Mouse (Mus musculus) hindbrain, embryonic 12.5 days (tissue): ENCODE results near the gene Inpp5d. TPM values are rescaled to one million over a fixed set of nuclear protein-coding genes. Genes with fewer than 3 reads are reported as not detected.

Experiments used
- ATAC-seq: fragments of 200-750 bp; cut with Nextera tagmentation; 2 replicates; pipeline ENCODE4 v1.8.0; 2017; ENCODE audit warnings: moderate TSS enrichment; ENCODE audit not compliant: low FRiP score
- H3K27ac ChIP-seq: fragments of 300-500 bp; sonication (generic); 2 replicates; pipeline ENCODE4 v1.5.1; 2016; ENCODE audit warnings: mild to moderate bottlenecking
- H3K27me3 ChIP-seq: fragments of 300-500 bp; sonication (generic); 2 replicates; pipeline ENCODE4 v1.6.1; 2016; ENCODE audit warnings: mild to moderate bottlenecking
- H3K36me3 ChIP-seq: fragments of 300-500 bp; sonication (generic); 2 replicates; pipeline ENCODE4 v1.6.1; 2016; ENCODE audit warnings: mild to moderate bottlenecking
- H3K4me1 ChIP-seq: fragments of 300-500 bp; sonication (generic); 2 replicates; pipeline ENCODE4 v1.6.1; 2016
- H3K4me2 ChIP-seq: fragments of 300-500 bp; sonication (generic); replicated peaks from 2 replicates; pipeline ENCODE4 v1.6.1; 2016; ENCODE audit warnings: mild to moderate bottlenecking
- H3K4me3 ChIP-seq: fragments of 300-500 bp; sonication (generic); 2 replicates; pipeline ENCODE4 v1.5.1; 2016; ENCODE audit warnings: mild to moderate bottlenecking
- H3K9ac ChIP-seq: fragments of 300-500 bp; sonication (generic); 2 replicates; pipeline ENCODE4 v1.6.1; 2016; ENCODE audit warnings: mild to moderate bottlenecking, moderate library complexity
- H3K9me3 ChIP-seq: fragments of 300-500 bp; sonication (generic); replicated peaks from 2 replicates; pipeline ENCODE4 v1.6.1; 2016; ENCODE audit warnings: mild to moderate bottlenecking
- WGBS: fragments of 180-500 bp; shearing (Covaris S2); methylation state at CpG from one replicate; pipeline ENCODE4 v1.1.7; 2016; 5-methylcytosine and 5-hydroxymethylcytosine counted together
- polyA plus RNA-seq: library from polyadenylated mRNA; unstranded; fragments of >200 nt; fragmentation: Nextera tagmentation; extraction: Ambion mirVana; gene quantifications from 2 replicates; pipeline ENCODE4 v1.2.1, GENCODE M21; 2016

Gene Inpp5d
- polyA plus RNA-seq, 1 experiment from 2014 or later, result 5.5 TPM

GRCm38 (mm10) chr1:87696358-87696757 lies 76.2 kb downstream of the Inpp5d start:
- 74% methylated on average over 5 of the region's 5 CpGs for WGBS
- ATAC-seq, result no peak
- H3K4me1 ChIP-seq, result no peaks in the 10 kb centered on the region
- no peaks in the 10 kb centered on the region for H3K36me3 ChIP-seq
- H3K9me3 ChIP-seq, result no peaks in the 10 kb centered on the region
- H3K27me3 ChIP-seq, result no peaks in the 10 kb centered on the region
- no peak overlapping the region for H3K4me3 ChIP-seq
- H3K27ac ChIP-seq, result no peak overlapping the region
- H3K9ac ChIP-seq, result no peak overlapping the region
- H3K4me2 ChIP-seq, result no peak overlapping the region

GRCm38 (mm10) chr1:87698010-87698409 lies 77.9 kb downstream of the Inpp5d start:
- WGBS, result 88% methylated on average over 6 of the region's 6 CpGs
- Histone ChIP-seq H3K9ac (no peak overlapping the region), H3K4me2 (no peak overlapping the region), H3K36me3 (no peaks in the 10 kb centered on the region), H3K9me3 (no peaks in the 10 kb centered on the region), H3K4me3 (no peak overlapping the region), H3K4me1 (no peaks in the 10 kb centered on the region), H3K27ac (no peak overlapping the region), H3K27me3 (no peaks in the 10 kb centered on the region)
- ATAC-seq, result no peak

DNA sequence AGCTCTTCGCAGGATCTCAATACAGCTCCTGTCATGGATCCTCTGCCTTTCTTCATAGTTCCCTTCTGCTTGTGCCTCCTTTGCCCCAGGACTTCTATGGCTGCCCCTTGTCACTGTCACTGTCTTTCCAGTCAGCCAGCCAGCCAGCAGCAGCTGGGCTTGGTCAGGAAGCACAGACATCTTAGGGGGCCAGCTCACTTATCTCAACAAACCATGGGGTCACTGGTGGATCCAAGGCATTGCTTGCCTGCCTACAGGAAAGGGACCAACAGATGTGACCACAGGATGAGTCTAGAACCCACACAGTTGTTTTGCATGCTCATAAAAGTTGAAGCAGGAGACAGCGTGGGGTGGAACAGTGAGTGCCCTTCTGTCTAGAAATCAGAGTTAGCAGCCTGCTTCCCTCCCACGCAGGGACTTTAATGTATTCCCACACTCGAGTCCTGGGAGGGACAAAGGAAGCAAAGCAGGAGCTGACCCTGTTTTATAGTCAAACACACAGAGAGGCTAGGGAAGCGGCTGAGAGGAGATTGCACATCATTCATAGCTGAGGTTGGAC lies 79.9 kb downstream of the Inpp5d start:
- Histone ChIP-seq H3K4me3 (no peak overlapping the region), H3K4me1 (no peaks in the 10 kb centered on the region), H3K27ac (no peak overlapping the region), H3K36me3 (no peaks in the 10 kb centered on the region), H3K4me2 (no peak overlapping the region), H3K9ac (no peak overlapping the region), H3K27me3 (no peaks in the 10 kb centered on the region), H3K9me3 (no peaks in the 10 kb centered on the region)
- no peak for ATAC-seq
- 77% methylated on average over 5 of the region's 5 CpGs for WGBS

DNA sequence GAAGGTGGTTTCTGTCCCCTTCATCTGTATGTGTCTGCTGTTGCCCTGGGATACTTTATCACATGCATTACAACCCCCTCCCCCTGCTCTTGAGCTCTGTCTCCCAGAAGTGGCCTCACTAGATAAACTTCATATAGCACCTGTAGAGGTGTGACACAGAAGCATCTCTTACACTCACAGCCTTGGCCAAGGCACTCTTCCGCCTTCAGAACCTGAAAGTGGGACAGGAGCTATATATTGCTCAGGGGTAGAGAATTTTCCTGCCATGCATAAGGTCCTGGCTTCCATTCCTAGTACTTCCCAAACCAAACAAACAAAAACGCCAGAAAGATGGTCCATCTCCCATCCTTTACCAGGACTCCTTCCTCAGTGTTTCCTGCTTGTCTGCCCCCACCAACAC lies 84.1 kb downstream of the Inpp5d start:
- Histone ChIP-seq H3K4me2 (no peak overlapping the region), H3K36me3 (no peaks in the 10 kb centered on the region), H3K9ac (no peak overlapping the region), H3K4me3 (no peak overlapping the region), H3K9me3 (0 out of 2 replicates have a peak, but pooled peaks cover 5% of the 10 kb centered on the region), H3K4me1 (no peaks in the 10 kb centered on the region), H3K27ac (no peak overlapping the region), H3K27me3 (no peaks in the 10 kb centered on the region)
- 85% methylated on average over 2 of the region's 2 CpGs for WGBS
- ATAC-seq, result no peak

DNA sequence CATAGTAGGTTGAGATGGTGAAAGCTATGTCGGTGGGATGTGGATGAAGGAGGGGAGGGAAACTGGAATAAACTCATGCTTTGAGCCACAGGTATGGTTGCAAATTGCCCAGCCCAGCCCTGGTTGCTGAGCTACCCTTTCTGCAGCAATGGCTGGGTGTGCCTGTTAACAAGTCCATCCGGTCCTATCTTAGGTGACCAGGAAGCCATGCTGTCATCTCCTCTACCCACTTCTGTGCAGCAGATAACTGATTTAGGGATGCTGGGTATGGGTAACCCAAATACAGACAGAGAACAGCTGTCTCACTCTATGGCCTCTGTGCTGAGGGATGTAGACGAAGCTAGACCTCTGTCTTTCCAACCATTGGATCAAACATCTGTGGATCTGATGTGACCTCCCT lies 86.2 kb downstream of the Inpp5d start:
- Histone ChIP-seq H3K9ac (no peak overlapping the region), H3K9me3 (0 out of 2 replicates have a peak, but pooled peaks cover 5% of the 10 kb centered on the region), H3K4me1 (0 out of 2 replicates have a peak, but pooled peaks cover 6% of the 10 kb centered on the region), H3K36me3 (no peaks in the 10 kb centered on the region), H3K27me3 (no peaks in the 10 kb centered on the region), H3K4me2 (no peak overlapping the region), H3K27ac (no peak overlapping the region), H3K4me3 (no peak overlapping the region)
- WGBS, result 90% methylated on average over 3 of the region's 3 CpGs
- ATAC-seq, result no peak

- Histone ChIP-seq H3K4me1 (0 out of 2 replicates have a peak, but pooled peaks cover 6% of the 10 kb centered on the region), H3K9ac (no peak overlapping the region), H3K36me3 (no peaks in the 10 kb centered on the region), H3K9me3 (0 out of 2 replicates have a peak, but pooled peaks cover 5% of the 10 kb centered on the region), H3K27me3 (no peaks in the 10 kb centered on the region), H3K27ac (no peak overlapping the region), H3K4me3 (no peak overlapping the region), H3K4me2 (no peak overlapping the region)
- 48% methylated on average over 6 of the region's 6 CpGs for WGBS
- no peak for ATAC-seq
Observed at GRCm38 (mm10) chr1:87709020-87709419, 88.9 kb downstream of the Inpp5d start.

DNA sequence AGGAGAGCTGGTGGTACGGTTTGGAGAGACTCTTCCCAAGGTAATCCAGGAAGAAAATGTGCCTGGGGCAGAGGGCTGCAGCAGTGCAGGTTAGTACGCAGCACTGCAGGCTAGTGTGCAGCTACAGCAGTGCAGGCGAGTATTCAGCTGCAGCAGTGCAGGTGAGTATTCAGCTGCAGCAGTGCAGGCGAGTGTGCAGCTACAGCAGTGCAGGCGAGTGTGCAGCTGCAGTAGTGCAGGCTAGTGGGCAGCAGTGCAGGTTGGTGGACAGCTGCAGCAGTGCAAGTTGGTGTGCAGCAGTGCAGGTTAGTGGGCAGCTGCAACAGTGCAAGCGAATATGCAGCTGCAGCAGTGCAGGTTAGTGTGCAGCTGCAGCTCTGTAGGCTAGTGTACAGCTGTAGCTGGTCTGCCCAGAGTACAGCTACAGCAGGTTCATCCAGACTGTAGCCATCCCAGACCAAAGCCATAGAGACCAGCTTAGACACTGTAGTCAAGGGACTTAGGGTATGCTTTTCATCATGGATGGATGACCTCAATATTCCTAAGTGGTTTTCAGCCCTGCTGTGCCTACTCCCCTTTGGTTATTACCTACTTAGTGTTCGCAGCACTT lies 89.7 kb downstream of the Inpp5d start:
- H3K36me3 ChIP-seq, result no peaks in the 10 kb centered on the region
- no peak overlapping the region for H3K9ac ChIP-seq
- no peaks in the 10 kb centered on the region for H3K27me3 ChIP-seq
- H3K4me1 ChIP-seq, result 0 out of 2 replicates have a peak, but pooled peaks cover 6% of the 10 kb centered on the region
- 78% methylated on average over 7 of the region's 7 CpGs for WGBS
- no peak overlapping the region for H3K4me3 ChIP-seq
- no peak for ATAC-seq
- 0 out of 2 replicates have a peak, but pooled peaks cover 5% of the 10 kb centered on the region for H3K9me3 ChIP-seq
- H3K4me2 ChIP-seq, result no peak overlapping the region
- H3K27ac ChIP-seq, result no peak overlapping the region

DNA sequence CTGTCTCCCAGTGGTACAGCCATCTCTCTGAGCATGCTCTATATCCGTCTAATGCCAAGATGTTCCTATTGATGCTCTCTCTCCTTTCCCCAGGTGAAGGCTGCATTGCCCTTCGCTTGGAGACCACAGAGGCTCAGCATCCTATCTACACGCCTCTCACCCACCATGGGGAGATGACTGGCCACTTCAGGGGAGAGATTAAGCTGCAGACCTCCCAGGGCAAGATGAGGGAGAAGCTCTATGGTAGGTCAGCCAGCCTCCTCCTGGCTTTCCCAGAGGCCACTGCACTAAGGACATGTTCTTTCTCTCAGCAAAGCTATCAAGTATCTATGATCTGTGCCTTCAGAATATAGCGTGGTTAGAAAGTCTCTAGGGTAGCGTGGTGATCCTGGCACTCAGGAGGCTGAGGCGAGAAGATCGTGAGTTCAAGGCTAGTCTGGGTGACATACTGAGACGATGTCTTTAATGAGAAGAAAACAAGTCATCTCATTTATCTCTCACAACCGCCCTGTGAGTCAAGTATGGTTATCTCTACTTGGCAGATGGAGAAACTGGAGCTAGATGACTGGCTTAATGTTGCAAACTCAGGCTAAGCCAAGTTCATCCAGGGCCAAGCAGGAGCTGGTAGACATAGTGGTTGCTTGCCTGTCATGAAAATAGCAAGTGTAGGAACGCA lies 92.0 kb downstream of the Inpp5d start:
- Histone ChIP-seq H3K27ac (no peak overlapping the region), H3K4me1 (0 out of 2 replicates have a peak, but pooled peaks cover 6% of the 10 kb centered on the region), H3K9me3 (0 out of 2 replicates have a peak, but pooled peaks cover 5% of the 10 kb centered on the region), H3K4me2 (no peak overlapping the region), H3K4me3 (no peak overlapping the region), H3K9ac (no peak overlapping the region), H3K27me3 (no peaks in the 10 kb centered on the region), H3K36me3 (no peaks in the 10 kb centered on the region)
- WGBS, result 89% methylated on average over 10 of the region's 10 CpGs
- ATAC-seq, result no peak

DNA sequence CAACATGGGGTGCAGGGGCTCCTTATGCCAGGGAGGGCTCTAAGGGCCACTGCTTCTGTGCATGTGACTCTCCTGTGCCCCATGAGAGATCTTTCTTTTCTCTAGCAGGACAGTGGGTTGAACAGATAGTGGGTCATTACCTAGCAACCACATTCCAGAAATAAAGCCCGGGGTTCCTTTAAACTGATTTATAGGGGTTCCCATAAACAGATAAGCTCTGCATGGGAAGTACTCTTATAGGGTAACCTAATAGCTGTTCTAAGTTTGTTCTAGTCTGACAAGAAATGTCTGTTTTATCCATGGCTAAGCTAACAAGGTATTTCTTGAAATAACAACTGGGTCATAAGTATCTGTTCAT lies 92.5 kb downstream of the Inpp5d start:
- H3K4me3 ChIP-seq, result no peak overlapping the region
- 0 out of 2 replicates have a peak, but pooled peaks cover 5% of the 10 kb centered on the region for H3K9me3 ChIP-seq
- H3K4me2 ChIP-seq, result no peak overlapping the region
- H3K36me3 ChIP-seq, result no peaks in the 10 kb centered on the region
- H3K4me1 ChIP-seq, result 0 out of 2 replicates have a peak, but pooled peaks cover 6% of the 10 kb centered on the region
- ATAC-seq, result no peak
- no peak overlapping the region for H3K9ac ChIP-seq
- H3K27ac ChIP-seq, result no peak overlapping the region
- H3K27me3 ChIP-seq, result no peaks in the 10 kb centered on the region
- 85% methylated on average over 1 of the region's 1 CpGs for WGBS

- 30% methylated on average over 8 of the region's 8 CpGs for WGBS
- no peak for ATAC-seq
- H3K27ac ChIP-seq, result no peak overlapping the region
Observed at GRCm38 (mm10) chr1:87721382-87721781, 101.3 kb downstream of the Inpp5d start.

GRCm38 (mm10) chr1:87722081-87722480 lies 102.0 kb downstream of the Inpp5d start:
- Histone ChIP-seq H3K27me3 (no peaks in the 10 kb centered on the region), H3K27ac (no peak overlapping the region), H3K4me2 (no peak overlapping the region), H3K9ac (no peak overlapping the region), H3K9me3 (no peaks in the 10 kb centered on the region), H3K4me3 (no peak overlapping the region), H3K36me3 (no peaks in the 10 kb centered on the region), H3K4me1 (no peaks in the 10 kb centered on the region)
- no peak for ATAC-seq
- WGBS, result 54% methylated on average over 2 of the region's 2 CpGs

More at GRCm38 (mm10) chr1:87721382-87721781, 101.3 kb downstream of the Inpp5d start:
- H3K36me3 ChIP-seq, result no peaks in the 10 kb centered on the region
- no peak overlapping the region for H3K9ac ChIP-seq
- H3K9me3 ChIP-seq, result no peaks in the 10 kb centered on the region
- no peak overlapping the region for H3K4me2 ChIP-seq
- no peaks in the 10 kb centered on the region for H3K4me1 ChIP-seq
- H3K4me3 ChIP-seq, result no peak overlapping the region
- no peaks in the 10 kb centered on the region for H3K27me3 ChIP-seq

- H3K9ac ChIP-seq, result no peak overlapping the region
- H3K27me3 ChIP-seq, result no peaks in the 10 kb centered on the region
- no peak for ATAC-seq
- H3K27ac ChIP-seq, result no peak overlapping the region
- no peaks in the 10 kb centered on the region for H3K4me1 ChIP-seq
- no peaks in the 10 kb centered on the region for H3K36me3 ChIP-seq
- H3K9me3 ChIP-seq, result no peaks in the 10 kb centered on the region
- no peak overlapping the region for H3K4me3 ChIP-seq
- no peak overlapping the region for H3K4me2 ChIP-seq
- WGBS, result 80% methylated on average over 4 of the region's 4 CpGs
Observed at GRCm38 (mm10) chr1:87723351-87723750, 103.2 kb downstream of the Inpp5d start.
